Mouse (Mus musculus): ENCODE measurements at regions not wholly inside any gene's neighbourhood (a gene's known extent, or its start where the extent isn't known, plus 50 kb on each side); places are given as distances from the start of the nearest gene placed in this dataset.

DNA sequence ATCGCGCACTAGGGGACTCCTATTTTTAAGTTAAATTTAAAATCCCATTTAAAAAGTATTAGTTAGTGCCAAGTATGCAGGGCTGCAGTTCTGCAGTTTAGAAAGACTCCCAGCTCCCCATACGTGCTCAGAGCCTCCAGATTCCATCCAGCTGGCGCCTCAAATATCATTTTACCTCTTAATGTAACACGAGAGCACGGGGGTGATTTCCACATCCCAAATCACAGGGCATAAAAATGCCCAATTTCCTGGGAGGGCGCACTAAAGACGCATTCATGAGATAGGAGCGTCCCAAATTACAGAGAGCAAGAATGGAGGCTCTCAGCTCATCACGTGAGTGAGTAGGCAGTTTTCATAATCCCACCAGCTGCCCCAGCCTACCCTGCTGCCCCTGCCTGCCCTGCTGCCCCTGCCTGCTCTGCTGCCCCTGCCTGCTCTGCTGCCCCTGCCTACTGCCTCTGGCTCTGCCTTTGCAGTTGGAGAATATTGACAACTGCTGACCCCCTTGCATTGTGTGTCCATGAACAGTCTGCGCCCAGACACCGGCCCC lies 414.1 kb downstream of the Ajap1 start:
- no peak for DNase-seq
- intact Hi-C loops (cut with DNase I), result no loop called here

DNA sequence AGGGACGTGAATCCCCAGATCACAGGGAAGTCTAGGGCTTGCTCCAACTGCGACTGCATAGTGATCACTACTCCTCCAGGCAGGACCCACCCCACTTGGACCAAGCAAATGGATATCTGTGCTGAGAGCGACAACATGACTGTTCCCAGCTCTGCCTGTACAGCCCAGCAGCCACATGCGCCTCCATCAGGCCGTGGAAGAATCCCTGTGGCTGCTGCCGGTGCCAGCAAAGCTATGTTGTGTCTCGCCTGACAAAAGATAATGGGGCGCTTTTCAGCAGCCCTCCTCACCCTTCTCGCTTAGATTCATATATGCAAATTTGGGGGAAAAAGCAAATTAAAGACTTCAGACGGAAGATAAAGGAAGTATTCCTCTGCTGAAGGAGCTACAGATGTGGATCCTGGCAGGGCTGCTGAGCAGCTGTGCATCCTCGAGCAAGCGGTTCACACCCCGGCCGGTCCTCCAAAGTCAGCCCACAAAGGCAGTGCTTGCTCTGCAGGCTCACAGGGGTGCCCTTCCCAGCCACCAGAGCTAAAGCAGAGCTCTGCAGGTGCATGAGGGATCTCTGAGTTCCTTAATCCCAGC lies 418.5 kb downstream of the Ajap1 start:
- intact Hi-C loops (cut with DNase I), result no loop called here
- DNase-seq, result no peak

DNA sequence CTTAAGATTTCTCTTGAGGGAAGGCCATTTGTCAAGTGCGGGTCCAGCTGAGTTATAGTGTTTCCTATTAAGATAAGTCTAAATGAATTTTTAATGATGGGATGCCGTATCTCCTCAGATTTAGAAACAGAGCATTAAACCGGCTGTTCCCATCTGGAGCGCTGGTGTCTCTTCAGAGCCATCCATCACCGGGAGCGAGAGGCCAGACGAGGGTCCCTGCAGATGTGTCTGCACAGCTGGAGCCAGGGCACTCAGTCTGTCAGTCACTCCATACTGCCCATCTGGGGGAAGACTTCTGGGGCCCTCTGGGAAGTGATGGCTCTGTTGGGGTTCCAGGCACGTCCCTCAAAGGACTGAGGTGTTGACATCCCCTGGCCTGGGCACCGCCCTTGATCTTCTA lies 419.2 kb downstream of the Ajap1 start:
- DNase-seq, result no peak

DNA sequence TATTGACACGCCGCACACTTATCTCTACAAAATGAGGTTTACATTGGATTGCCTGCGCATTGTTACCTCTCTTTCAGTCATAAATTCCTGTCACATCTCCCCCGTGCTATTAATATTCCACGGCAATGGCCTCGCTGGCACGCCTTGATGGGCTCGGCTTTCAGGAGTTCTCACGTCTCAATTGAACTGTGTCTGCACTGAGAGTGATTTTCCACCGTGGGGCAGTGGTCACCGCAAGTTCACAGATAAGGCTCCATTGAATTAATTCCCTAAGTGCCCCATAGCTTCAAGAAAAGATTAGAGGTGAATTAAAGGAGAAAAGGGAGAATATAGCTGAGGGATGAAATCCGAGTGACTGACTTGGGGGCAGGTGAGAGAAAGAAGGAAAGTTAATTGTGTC lies 424.5 kb downstream of the Ajap1 start:
- intact Hi-C loops (cut with DNase I), result no loop called here
- DNase-seq, result no peak

More for the DNA sequence above, 419.2 kb downstream of the Ajap1 start:
- intact Hi-C loops (cut with DNase I), result no loop called here

DNA sequence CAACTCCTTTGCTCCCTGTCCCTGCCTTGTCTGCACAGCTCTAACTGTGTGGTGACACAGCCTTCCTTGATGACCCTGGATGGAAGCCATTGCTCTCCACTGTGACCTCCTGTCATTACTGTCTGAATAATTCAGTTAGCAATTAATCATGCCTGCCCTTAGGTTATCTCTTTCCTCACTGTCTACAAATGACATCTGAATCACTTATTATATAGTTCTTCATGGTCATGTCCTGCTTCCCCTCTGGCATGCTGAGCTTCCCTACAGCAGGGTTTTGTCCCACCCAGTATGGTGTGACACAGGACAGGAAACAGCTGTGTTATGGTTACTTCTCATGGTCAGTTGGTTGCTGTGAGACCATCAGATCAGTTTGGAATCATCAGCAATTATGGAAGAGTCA lies 458.9 kb downstream of the Ajap1 start:
- intact Hi-C loops (cut with DNase I), result no loop called here
- no peak for DNase-seq

DNA sequence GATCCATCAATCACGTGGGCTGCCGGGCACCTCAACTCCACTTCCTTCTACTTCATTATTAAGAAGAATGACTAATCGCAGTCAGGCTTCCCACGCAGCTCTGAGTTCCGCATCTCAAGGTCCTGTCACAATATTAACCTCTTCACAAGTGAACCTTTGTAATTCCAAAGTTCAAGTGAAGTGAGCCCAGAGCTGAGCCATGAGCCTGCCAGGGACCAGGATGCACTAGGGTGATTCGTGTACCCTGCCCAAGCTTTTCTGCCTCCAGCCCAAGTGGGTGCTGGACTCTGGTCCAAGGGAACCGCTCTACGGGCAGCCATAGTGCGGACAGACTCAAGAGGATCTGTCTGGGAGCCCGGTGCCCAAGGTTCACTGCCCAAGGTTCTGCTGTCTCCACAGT lies 463.4 kb downstream of the Ajap1 start:
- intact Hi-C loops (cut with DNase I), result no loop called here
- no peak for DNase-seq

DNA sequence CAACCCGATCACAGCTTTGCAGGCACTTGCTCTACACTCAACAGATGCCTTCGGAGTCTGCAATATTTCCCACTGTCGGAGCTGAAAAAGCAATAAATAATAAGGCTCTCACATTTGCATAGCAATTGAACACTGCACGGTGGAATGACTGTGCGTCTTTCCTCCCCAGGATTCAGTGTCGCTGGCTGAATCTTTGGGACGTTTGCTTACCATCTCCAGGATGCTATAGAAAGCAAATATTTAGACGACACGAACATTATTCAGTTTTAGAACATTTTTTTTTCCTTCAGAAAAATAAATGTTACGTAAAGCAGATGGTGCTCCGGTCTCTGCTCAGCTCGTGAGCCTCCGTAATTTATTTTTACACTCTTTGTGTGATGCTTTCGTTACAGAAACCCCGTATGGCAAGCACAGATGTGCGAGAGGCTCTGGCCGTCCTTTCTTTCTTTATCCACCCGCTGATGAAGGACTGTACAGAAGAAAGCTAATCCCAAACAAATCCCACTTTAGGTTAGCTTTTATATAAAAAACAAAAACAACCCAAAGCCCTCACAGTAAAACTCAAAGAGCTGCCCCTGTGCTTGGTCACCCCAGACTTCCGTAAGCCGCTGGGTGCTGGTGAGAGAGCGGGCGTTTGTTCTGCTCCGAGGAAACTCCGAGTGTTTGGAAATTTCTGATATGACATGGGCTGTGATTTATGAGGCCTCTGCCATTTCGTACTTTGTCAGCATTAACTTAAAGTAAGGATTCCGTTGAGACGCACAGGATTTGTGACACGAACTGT lies 464.3 kb downstream of the Ajap1 start:
- intact Hi-C loops (cut with DNase I), result no loop called here
- DNase-seq, result no peak

DNA sequence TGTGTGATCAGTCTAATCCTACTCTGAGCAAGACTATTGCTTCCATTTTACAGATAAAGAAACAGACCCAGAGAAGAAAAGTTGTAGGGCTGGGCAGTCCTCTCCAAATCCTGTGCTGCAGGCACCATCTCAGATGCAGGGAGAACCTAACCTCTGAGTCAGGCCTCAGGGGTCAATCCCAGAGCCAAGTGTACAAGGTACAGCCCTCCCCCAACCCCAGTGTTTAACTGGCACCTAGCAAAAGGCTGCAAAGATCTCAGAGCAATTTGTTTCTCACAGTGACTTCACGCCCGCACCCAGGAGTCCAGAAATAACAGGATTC lies 464.8 kb downstream of the Ajap1 start:
- DNase-seq, result no peak
- intact Hi-C loops (cut with DNase I), result no loop called here

DNA sequence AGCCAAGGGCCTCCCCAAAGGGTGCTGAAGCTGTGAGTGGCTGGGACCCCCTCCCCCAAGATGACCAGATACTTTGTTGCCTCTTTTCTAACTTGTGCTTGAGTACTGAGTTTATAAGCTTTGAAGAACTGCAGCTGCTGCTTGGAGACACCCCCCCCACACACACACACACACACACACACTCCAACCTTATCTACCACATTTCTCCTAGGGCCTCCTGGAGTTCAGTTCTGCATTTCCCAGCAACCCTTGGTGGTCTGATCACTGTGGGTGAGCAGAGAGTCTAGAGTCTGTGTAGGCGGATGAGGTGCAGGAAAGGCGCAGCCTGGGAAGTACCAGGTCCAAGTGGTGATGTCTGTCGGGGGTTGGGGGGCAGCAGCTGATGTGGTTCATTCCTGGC lies 479.3 kb downstream of the Ajap1 start:
- DNase-seq, result no peak
- intact Hi-C loops (cut with DNase I), result no loop called here

DNA sequence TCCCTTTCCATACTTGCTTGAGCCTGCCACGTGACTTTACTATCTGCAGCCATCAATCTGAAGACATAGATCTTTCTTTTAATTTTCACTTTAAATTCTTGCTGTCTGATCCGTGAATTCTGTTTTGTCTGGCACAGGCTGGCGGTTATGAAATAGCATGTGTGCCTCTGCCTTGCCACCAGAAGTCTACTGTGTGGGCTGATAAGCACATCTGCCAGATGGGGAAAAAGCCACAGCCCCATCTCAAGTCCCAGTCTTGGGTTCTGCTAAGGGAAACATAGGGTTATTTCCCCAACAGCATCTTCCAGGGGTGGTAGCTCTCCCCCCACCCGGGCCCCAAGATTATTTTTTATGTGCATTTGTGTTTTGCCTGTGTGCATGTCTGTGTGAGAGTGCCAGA lies 480.1 kb downstream of the Ajap1 start:
- intact Hi-C loops (cut with DNase I), result no loop called here
- DNase-seq, result no peak

DNA sequence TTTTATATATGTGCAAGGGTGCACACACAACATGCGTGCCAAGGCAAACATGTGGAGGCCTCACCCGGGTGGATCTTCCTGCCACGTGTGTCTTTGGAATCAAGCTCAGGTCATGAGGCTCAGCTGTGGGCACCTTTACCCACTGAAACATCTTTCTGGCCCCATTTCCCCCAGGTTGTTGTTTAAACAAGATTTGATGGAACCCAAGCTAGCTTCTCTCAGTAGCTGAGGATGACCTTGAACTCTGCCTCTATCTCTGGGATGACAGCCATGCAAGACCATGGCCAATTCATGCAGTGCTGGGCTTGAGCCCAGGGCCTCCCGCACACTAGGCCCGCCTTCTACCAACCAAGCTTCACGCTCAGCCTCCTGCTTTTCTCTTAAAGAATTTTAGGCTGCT lies 480.9 kb downstream of the Ajap1 start:
- DNase-seq, result no peak
- intact Hi-C loops (cut with DNase I), result no loop called here

DNA sequence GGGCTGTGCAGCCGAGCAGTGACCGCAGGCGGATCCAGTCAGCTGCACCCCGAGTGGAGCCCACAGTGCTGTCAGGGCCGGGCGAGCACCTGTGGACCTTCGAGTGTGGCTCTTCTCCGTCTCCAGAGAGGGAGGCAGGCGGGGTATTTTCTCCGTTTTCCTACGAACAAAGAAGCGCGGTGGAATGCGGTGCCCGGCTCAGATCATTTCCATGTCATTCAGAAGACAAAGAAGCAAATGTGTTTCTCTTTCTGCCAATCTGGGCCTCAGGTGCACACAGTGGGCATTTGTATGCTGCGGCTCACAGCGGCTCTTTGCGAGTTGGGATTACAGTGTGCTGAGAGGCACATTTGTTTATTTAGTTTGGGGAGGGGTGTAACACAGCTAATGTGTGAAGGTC lies 483.1 kb downstream of the Ajap1 start:
- no peak for DNase-seq
- intact Hi-C loops (cut with DNase I), result no loop called here

DNA sequence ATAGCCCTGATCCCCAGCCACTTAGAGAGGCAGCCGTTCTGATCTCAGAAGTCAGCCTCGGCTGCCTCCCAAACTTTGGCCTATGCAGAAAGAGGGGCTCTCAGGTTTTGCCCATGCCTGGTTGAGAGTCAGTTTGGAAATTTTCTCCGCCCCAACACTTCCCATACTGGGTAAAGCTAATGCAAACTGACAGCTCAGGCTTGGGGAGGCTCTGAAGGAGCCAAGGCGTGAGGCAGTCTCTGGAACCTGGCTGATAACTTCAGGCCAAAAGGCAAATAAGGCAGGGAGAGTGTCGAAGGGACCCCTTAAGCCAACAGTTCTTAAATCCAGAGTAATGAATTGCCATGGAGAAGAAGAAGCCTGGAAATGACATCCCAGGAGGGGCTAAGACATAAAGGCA lies 485.4 kb downstream of the Ajap1 start:
- intact Hi-C loops (cut with DNase I), result no loop called here
- DNase-seq, result no peak

DNA sequence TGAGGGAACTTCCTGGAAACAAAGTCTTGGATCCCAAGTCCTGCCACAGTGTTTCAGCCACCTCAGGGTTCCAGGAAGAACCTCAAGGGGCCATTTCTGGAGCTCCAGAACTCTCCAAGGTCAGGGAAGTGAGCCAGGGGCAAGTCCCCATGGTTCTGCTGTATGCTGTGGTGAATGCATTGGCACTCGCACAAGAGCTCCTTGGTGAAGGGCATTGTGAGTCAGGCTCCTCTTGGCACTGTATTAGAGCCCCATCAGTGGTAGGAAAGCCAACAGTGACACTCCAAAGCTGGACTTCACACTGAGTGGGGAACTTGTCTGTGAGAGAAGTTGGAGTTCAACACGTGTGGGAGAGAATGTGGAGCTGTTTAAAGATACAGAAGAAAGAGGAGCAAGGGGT lies 486.0 kb downstream of the Ajap1 start:
- intact Hi-C loops (cut with DNase I), result no loop called here
- no peak for DNase-seq

DNA sequence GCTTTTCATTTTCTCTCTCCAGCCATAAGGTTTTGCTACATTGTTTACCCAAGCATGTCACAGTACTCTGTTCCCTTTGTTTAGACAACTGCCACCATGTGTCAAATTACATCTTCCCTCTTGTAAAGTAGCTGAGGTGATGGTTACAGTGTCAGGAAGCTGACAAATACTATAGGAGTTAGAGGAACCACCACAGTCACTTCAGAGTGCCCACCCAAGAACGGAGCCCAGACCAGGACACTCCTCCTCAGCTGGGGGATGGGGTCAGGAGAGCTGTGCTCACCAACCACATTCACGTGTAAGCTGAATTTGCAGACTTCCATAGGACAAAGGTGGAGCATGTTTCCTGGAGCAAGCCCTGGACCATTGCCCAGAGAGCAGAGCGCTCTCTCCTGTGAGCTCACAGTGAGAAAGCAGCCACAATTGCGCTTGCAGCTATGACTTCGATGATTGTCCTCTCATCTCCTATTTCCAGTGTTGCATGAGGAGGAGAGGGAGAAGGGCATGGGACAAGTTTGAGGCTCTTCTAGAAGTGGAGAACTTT lies 487.5 kb downstream of the Ajap1 start:
- peak; percentile 1 to 3 for DNase-seq
- intact Hi-C loops (cut with DNase I), result no loop called here

DNA sequence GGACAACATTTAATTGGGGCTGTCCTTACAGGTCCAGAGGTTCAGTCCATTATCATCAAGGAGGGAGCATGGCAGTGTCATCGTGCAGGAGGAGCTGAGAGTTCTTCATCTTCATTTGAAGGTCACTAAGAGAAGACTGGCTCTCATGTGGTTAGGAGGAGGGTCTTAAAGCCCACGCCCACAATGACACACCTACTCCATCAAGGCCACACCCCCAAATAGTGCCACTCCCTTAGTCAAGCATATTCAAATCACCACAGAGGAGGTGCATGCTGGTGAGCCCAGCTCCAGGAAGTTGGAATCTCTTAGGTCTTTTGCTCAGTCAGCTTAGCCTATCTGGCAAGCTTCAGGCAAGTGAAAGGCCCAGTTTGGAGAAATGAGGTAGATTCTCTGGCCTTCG lies 488.4 kb downstream of the Ajap1 start:
- intact Hi-C loops (cut with DNase I), result no loop called here
- no peak for DNase-seq

DNA sequence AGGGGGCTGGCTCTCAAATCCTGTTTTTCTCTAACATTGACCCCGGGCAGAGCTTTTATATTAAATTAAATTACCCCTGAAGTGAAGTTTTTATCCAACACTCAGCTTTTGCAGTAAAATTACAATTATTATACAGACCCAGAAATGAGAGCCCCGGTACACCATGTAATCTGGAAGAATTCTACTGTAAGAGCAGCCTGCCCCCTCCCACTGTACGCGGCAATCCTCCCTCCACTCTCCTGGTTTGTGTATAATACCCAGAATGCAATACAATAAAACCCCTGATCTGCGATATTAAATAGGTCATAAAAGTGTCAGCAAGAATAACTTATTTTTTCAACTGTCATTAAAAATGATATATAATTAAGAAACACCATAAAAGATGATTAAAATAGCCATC lies 492.3 kb downstream of the Ajap1 start:
- intact Hi-C loops (cut with DNase I), result no loop called here

DNA sequence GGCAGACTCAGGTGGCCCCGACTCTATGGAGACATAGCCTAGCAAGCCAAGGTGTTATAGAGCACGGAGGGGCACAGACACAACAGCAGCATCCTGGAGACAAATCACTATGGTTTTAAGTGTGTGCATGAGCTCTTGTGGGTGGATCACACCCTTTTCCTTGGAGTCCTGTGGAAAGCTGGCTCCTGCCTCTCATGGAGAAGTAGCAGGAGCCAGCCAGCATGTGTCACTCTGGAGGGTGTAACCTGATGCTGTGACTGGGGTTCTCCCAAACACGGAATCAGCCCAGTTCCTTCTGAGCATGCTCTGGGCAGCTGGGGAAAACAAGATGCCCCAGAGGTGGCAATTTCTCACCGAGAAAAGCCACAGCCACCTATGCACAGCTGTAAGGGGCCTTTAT lies 494.9 kb downstream of the Ajap1 start:
- no peak for DNase-seq
- intact Hi-C loops (cut with DNase I), result no loop called here

More for the DNA sequence above, 492.3 kb downstream of the Ajap1 start:
- DNase-seq, result no peak

DNA sequence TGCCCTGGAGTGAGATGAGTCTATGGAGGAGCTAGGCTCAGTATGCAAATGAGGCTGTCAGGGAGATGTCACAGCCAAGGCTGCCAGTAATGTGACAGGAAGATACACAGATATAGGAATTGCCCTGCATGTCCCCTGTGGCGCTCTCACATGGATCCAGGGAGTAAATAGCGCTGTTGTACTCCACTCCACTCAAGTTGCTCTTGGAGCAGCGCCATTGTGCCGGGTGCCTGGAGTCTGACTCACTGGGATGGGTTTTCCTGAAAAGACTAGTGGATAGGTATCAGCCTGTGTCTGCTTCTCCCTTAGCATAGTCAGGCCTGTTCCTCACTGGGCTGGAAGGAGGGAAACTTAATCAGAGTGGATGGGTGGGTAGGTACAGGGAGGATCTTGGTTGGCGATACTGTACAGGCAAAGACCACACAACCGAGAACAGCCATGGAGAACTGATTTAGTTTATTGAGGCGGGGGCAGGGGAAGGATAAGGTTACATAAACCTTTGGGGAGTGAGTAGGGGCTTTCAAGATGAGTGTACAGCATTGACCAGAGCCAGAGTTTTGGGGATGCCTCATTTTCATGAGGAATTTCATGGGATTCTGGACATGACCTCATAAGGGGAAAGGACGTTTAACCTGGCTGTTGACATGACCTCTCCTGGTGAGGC lies 497.5 kb upstream of the Kcnab2 start:
- DNase-seq, result no peak
- intact Hi-C loops (cut with DNase I), result no loop called here

DNA sequence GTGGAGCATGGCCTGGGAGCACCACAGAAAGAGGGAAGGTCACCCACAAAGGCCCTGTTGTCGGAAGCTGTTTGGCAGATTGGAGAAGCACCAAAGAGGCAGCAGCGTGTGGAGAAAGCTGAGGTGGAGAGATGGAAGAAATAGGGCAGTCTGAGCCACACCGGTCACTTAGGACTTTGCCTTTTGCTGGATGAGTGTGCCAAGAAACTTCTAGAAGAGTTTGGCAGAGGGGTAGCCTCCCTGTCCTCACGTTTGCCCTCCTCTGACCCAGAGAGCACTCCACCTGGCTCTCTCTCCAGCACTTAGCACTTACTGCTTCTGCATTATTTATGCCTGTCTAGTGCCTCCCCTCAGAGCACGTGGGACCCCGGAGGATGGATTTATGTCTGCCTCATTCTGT lies 485.3 kb upstream of the Kcnab2 start:
- intact Hi-C loops (cut with DNase I), result no loop called here
- no peak for DNase-seq

DNA sequence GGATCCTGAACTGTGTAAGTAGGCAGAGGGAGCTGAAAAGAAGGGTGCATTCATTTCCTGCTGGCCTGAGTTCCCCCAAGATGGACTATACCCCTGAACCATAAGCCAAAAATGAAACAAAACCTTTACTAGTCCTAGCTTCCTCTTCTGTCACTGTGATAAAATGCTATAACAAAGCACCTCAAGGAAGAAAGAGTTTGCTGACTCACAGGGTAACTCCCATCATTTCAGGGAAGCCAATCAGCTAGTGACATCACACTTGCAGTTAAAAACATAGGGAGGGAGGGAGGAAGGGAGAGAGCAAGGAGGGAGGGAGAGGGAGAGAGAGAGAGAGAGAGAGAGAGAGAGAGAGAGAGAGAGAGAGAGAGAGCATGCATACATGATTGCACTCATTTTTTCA lies 484.5 kb upstream of the Kcnab2 start:
- no peak for DNase-seq
- intact Hi-C loops (cut with DNase I), result no loop called here

DNA sequence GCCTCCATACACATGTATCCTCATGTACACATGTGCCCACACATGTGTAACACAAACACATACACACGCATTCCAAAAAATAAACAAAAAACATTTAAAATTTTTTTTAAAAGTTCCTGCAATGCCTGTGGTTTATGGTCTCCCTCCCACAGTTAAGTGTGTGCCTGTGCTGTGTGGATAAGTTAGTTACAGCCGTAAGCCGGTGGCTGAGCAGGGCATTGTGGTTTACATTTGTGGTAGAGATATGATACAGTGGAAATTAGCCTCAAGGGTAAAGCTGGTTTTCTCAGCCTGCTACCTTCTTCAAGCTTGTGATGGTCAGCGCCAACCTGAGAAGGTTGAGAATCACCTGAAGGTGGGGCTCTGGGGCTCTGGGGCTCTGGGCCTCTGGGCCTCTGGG lies 484.0 kb upstream of the Kcnab2 start:
- DNase-seq, result no peak
- intact Hi-C loops (cut with DNase I), result no loop called here

All from heart, postnatal 36 days (tissue).